ENCODE assay signal across 13 mouse cellular contexts in genomic region chr3:126737128-126737527, GRCm38 (mm10).
A peak's percentile ranks its signal among the peaks of the same experiment; 100 is the strongest.
DNase-seq lines count a peak whose midpoint lies in the region; ATAC-seq lines count a peak whose summit lies in the region.
"Had no signal": no experiment of that assay in that cellular context is flagged by ENCODE, and none has a peak within 500 bp of the region (broad histone marks: within the 10 kb centered on the region; RNA-seq: fewer than 3 reads in every experiment).

No protein-coding gene starts in this region.

- H3K9me3 ChIP-seq in kidney, embryonic 14.5 days (ENCODE audit: control insufficient read depth, low read length), result no peaks in the 10 kb centered on the region
- H3K9me3 ChIP-seq in heart, embryonic 13.5 days, result no peaks in the 10 kb centered on the region
- no peaks in the 10 kb centered on the region for H3K9me3 ChIP-seq in forebrain, embryonic 13.5 days (replicated peaks)
- H3K9me3 ChIP-seq: embryonic facial prominence, embryonic 13.5 days; limb, embryonic 10.5 days had no signal

- H3K4me2 ChIP-seq in kidney, embryonic 14.5 days (replicated peaks; ENCODE audit: low read depth, low read length), result no peak overlapping the region
- no peak overlapping the region for H3K4me2 ChIP-seq in heart, embryonic 13.5 days
- no peak overlapping the region for H3K4me2 ChIP-seq in forebrain, embryonic 13.5 days
- H3K4me2 ChIP-seq: embryonic facial prominence, embryonic 13.5 days; lung, embryonic 14.5 days had no signal

- no peaks in the 10 kb centered on the region for H3K4me1 ChIP-seq in kidney, embryonic 14.5 days (ENCODE audit: control insufficient read depth, insufficient read depth, low read length)
- H3K4me1 ChIP-seq in heart, embryonic 13.5 days, result peaks cover 48% of the 10 kb centered on the region
- H3K4me1 ChIP-seq in forebrain, embryonic 13.5 days, result 0 out of 2 replicates have a peak, but pooled peaks cover 3% of the 10 kb centered on the region
- H3K4me1 ChIP-seq: limb, embryonic 10.5 days had no signal

- DNase-seq in kidney, postnatal 36 days, result peak; percentile 32 to 42
- peak; percentile 62 to 63 for DNase-seq in cerebellum, postnatal 36 days
- DNase-seq in lung, postnatal 25 days (ENCODE audit: low spot score), result peak; percentile 12
- DNase-seq: lung, embryonic 14.5 days; thymus, postnatal 14 days had no signal

- no peak overlapping the region for H3K4me3 ChIP-seq in kidney, embryonic 14.5 days (ENCODE audit: low read length)
- H3K4me3 ChIP-seq in heart, embryonic 13.5 days, result no peak overlapping the region
- no peak overlapping the region for H3K4me3 ChIP-seq in forebrain, embryonic 13.5 days
- H3K4me3 ChIP-seq: embryonic facial prominence, embryonic 13.5 days; limb, embryonic 10.5 days; myocyte had no signal

- no peaks in the 10 kb centered on the region for H3K36me3 ChIP-seq in kidney, embryonic 14.5 days (ENCODE audit: control insufficient read depth, insufficient read depth, low read length)
- H3K36me3 ChIP-seq in heart, embryonic 13.5 days, result peaks cover 5% of the 10 kb centered on the region; the same call in 1 of the 2 replicates
- no peaks in the 10 kb centered on the region for H3K36me3 ChIP-seq in forebrain, embryonic 13.5 days (ENCODE audit: poor library complexity, severe bottlenecking)
- H3K36me3 ChIP-seq: embryonic facial prominence, embryonic 13.5 days; limb, embryonic 10.5 days had no signal

- no peak overlapping the region for H3K27ac ChIP-seq in kidney, embryonic 14.5 days (ENCODE audit: low read depth, low read length)
- H3K27ac ChIP-seq in heart, embryonic 13.5 days (replicated peaks), result peak overlapping the region; percentile 85
- H3K27ac ChIP-seq in forebrain, embryonic 13.5 days, result no peak overlapping the region
- H3K27ac ChIP-seq: embryonic facial prominence, embryonic 13.5 days; limb, embryonic 10.5 days had no signal

- 90% methylated on average over 2 of the region's 2 CpGs for WGBS in kidney, embryonic 14.5 days
- WGBS in heart, embryonic 13.5 days, result 47% methylated on average over 2 of the region's 2 CpGs
- 93% methylated on average over 2 of the region's 2 CpGs for WGBS in forebrain, embryonic 13.5 days

- no peaks in the 10 kb centered on the region for H3K27me3 ChIP-seq in kidney, embryonic 14.5 days (ENCODE audit: control insufficient read depth, insufficient read depth, low read length)
- H3K27me3 ChIP-seq in heart, embryonic 13.5 days (replicated peaks), result no peaks in the 10 kb centered on the region
- no peaks in the 10 kb centered on the region for H3K27me3 ChIP-seq in forebrain, embryonic 13.5 days
- H3K27me3 ChIP-seq: embryonic facial prominence, embryonic 13.5 days had no signal

- H3K9ac ChIP-seq in kidney, embryonic 14.5 days (ENCODE audit: low read depth, low read length), result no peak overlapping the region
- no peak overlapping the region for H3K9ac ChIP-seq in heart, embryonic 13.5 days
- H3K9ac ChIP-seq in forebrain, embryonic 13.5 days, result no peak overlapping the region
- H3K9ac ChIP-seq: embryonic facial prominence, embryonic 13.5 days; lung, embryonic 14.5 days had no signal

- no peak for ATAC-seq in kidney, embryonic 14.5 days (ENCODE audit: low FRiP score, low TSS enrichment)
- peak; percentile 31; the same call in 1 of the 2 replicates for ATAC-seq in heart, embryonic 13.5 days (ENCODE audit: extremely low read depth, insufficient number of reproducible peaks, low FRiP score, low TSS enrichment)
- no peak for ATAC-seq in forebrain, embryonic 13.5 days
- no peak for ATAC-seq in CD4-positive, CD25-positive, alpha-beta regulatory T cell, adult 4 months
- ATAC-seq: intestine, postnatal 0 days had no signal

Comparison
In these comparisons a context has a peak if more than half of its experiments do, and no peak if none do; other contexts are left out.
1. DNase-seq: peak in every context shown above with its lines; median percentile 62 in cerebellum, postnatal 36 days; 37 in kidney, postnatal 36 days; 12 in lung, postnatal 25 days.